Mouse (Mus musculus) embryonic facial prominence, embryonic 14.5 days (tissue): ENCODE measurements around the gene Dvl2. TPM values are rescaled to one million over a fixed set of nuclear protein-coding genes. Genes with fewer than 3 reads are reported as not detected.

Experiments used
- ATAC-seq: fragments of 200-750 bp; cut with Nextera tagmentation; 2 replicates; pipeline ENCODE4 v1.8.0; 2017; ENCODE audit warnings: low read depth, moderate number of reproducible peaks, moderate TSS enrichment
- DNase-seq: peaks from one replicate; pipeline ENCODE4 v3.0.0-alpha.2; 2015; ENCODE audit warnings: low spot score
- H3K27ac ChIP-seq: fragments of 300-500 bp; sonication (generic); replicated peaks from 2 replicates; pipeline ENCODE4 v1.5.1; 2014; ENCODE audit warnings: low read depth, mild to moderate bottlenecking, low read length, moderate library complexity
- H3K27me3 ChIP-seq: fragments of 300-500 bp; sonication (generic); replicated peaks from 2 replicates; pipeline ENCODE4 v1.6.1; 2014; ENCODE audit warnings: low read length; ENCODE audit not compliant: control insufficient read depth, insufficient read depth
- H3K36me3 ChIP-seq: fragments of 300-500 bp; sonication (generic); 2 replicates; pipeline ENCODE4 v1.6.1; 2014; ENCODE audit warnings: low read length, mixed read lengths; ENCODE audit not compliant: control insufficient read depth, insufficient read depth
- H3K4me1 ChIP-seq: fragments of 300-500 bp; sonication (generic); 2 replicates; pipeline ENCODE4 v1.6.1; 2014; ENCODE audit warnings: antibody characterized with exemption, low read length; ENCODE audit not compliant: control insufficient read depth, insufficient read depth
- H3K4me2 ChIP-seq: fragments of 300-500 bp; sonication (generic); 2 replicates; pipeline ENCODE4 v1.6.1; 2014; ENCODE audit warnings: low read depth, mild to moderate bottlenecking, low read length, moderate library complexity, mixed read lengths
- H3K4me3 ChIP-seq: fragments of 300-500 bp; sonication (generic); 2 replicates; pipeline ENCODE4 v1.5.1; 2014; ENCODE audit warnings: low read depth, mild to moderate bottlenecking, low read length
- H3K9ac ChIP-seq: fragments of 300-500 bp; sonication (generic); 2 replicates; pipeline ENCODE4 v1.6.1; 2014; ENCODE audit warnings: low read depth, mild to moderate bottlenecking, low read length, moderate library complexity, mixed read lengths
- H3K9me3 ChIP-seq: fragments of 300-500 bp; sonication (generic); 2 replicates; pipeline ENCODE4 v1.6.1; 2016; ENCODE audit warnings: low read length; ENCODE audit not compliant: control insufficient read depth
- WGBS: fragments of 180-500 bp; shearing (Covaris S2); extraction: QIAGEN DNeasy Blood & Tissue Kit; methylation state at CpG from one replicate; pipeline ENCODE4 v1.1.7; 2014; 5-methylcytosine and 5-hydroxymethylcytosine counted together
- microRNA counts: library from miRNA; unstranded; fragments of <30 nt; microRNA quantifications from one replicate; lab custom pipeline; 2017
- microRNA-seq: library from miRNA; unstranded; fragments of <30 nt; microRNA quantifications from one replicate; pipeline ENCODE4, GENCODE M21; 2016; ENCODE audit warnings: borderline number of aligned reads
- polyA plus RNA-seq: library from polyadenylated mRNA; unstranded; fragments of >200 nt; fragmentation: Nextera tagmentation; extraction: Ambion mirVana; gene quantifications from 2 replicates; pipeline ENCODE4 v1.2.1, GENCODE M21; 2014

Dvl2 gene
- polyA plus RNA-seq, 1 experiment from 2014 or later, result 30.8 TPM

DNA sequence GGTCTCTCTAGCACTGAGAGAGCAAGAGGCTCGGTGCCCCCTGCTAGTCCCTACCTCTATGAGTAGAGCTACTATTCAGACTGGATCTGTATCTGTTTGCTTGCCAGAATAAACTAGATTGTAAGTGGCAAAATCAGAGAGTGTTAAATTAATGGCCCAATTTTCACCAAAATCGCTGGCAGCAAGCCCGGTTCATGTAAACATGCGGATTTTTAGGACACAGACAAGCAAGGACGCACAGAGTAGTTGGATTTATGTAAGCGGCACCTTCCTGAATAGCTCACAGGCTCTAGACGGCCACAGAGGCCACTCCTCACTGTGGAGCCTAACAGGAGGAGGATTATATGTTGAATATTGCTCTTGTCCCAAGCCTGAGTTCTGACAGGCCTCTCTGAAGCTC is 52.8 kb downstream of the Dvl2 start:
- Histone ChIP-seq H3K4me2 (no peak overlapping the region), H3K27ac (no peak overlapping the region)
- WGBS, result 63% methylated on average over 7 of the region's 7 CpGs

DNA sequence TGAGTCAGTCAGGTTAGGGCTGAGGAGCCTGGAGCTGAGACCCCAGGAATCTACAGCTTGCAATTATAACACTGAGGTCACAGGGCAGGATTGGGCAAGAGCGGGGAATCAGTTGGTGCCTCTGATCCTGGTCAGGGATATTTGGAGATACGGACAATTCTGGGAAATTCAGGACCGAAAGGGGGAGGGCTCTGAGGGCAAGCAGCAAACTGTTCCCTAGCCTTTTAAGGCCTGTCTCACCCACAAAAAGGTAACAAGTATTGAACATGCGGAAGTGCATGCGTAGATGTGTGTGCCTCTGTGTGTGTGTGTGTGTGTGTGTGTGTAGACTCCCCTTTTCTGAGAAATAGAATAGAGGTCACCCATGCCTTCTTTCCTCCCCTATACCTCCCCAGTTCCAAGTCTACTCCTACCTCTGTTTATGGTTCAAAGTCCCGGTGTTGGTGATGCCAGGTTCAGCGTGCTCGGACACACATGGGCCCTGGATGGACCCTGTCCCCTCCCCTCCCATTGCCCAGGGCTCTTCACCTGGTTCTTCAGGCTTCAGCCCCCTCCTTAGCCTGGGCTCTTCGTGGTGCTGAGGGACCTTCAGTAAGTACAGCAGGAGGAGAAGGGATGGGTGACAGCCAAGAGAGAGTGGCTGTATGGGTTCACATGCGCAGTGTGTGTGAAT is 53.6 kb downstream of the Dvl2 start, which contains the start of gene Asgr1:
Gene Asgr1 (plus strand): TSS at position 188 of the 673 bp plus-strand sequence.
- no peaks in the 10 kb centered on the region for H3K36me3 ChIP-seq
- no peak within 1 kb of the TSS for H3K4me2 ChIP-seq
- WGBS, result 83% methylated on average over 10 of the region's 10 CpGs
- H3K9me3 ChIP-seq, result no peaks in the 10 kb centered on the region
- no peak within 1 kb of the TSS for H3K9ac ChIP-seq
- DNase-seq, result no peak
- no peaks in the 10 kb centered on the region for H3K27me3 ChIP-seq
- H3K27ac ChIP-seq, result no peak within 1 kb of the TSS
- H3K4me1 ChIP-seq, result no peaks in the 10 kb centered on the region
- H3K4me3 ChIP-seq, result no peak within 1 kb of the TSS
- no peak for ATAC-seq

More for the DNA sequence above, 52.8 kb downstream of the Dvl2 start:
- ATAC-seq, result no peak
- Histone ChIP-seq H3K4me1 (no peaks in the 10 kb centered on the region), H3K27me3 (no peaks in the 10 kb centered on the region), H3K9ac (no peak overlapping the region), H3K9me3 (no peaks in the 10 kb centered on the region), H3K4me3 (no peak overlapping the region), H3K36me3 (no peaks in the 10 kb centered on the region)
- DNase-seq, result no peak

DNA sequence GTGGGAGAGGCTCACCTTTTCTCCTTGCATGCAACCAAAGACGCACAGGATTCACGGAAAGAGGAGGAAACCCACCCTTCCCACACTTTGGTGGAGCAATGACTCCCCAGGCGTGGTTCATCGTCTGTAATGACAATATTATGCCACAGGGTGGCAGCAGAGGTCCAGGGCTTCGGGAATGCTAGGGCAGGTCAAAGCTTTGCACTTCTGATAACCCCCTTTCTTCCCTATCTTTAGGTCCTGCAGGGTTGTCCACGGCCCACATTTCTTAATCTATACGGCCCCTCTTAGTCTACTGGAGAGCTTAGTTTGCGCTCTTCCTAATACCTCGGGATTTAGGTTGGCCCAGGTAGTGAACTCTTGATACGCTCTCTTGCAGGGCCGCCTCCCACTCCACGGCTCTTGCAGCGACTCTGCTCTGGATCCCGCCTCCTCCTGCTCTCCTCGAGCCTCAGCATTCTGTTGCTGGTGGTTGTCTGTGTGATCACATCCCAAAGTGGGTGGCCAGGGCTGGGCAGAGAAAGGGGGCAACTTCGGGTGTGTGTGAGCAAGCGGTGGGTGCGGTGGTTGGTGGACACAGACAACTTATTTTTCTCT is 55.3 kb downstream of the Dvl2 start:
- no peaks in the 10 kb centered on the region for H3K4me1 ChIP-seq
- ATAC-seq (peak; percentile 63), DNase-seq (peak; percentile 39)
- no peaks in the 10 kb centered on the region for H3K36me3 ChIP-seq
- no peaks in the 10 kb centered on the region for H3K9me3 ChIP-seq
- H3K4me2 ChIP-seq, result peak overlapping the region; percentile 21
- 0 out of 2 replicates have a peak overlapping the region, but pooled peaks have one; percentile 25 for H3K9ac ChIP-seq
- no peaks in the 10 kb centered on the region for H3K27me3 ChIP-seq
- no peak overlapping the region for H3K4me3 ChIP-seq
- 28% methylated on average over 16 of the region's 18 CpGs for WGBS
- H3K27ac ChIP-seq, result no peak overlapping the region

DNA sequence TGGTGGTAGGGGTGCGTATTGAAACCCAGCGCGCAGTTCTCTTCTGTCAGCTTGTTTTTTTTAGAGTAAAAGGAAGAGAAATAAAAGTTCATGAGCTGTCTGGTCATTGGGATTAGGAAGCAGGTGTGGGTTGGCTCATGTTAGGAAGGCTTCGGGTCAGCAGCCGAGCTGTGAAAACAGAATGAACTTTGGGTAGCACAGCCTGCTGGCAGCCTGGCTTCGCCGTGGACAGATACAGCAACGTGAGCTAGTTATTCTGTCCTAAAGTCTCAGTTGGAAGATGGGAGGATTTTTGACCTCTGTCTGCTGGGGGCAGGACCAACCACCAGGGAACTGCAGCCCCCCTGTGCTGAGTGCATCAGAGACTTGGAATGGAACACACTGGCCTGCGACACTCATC is 57.4 kb downstream of the Dvl2 start:
- Histone ChIP-seq H3K4me3 (no peak overlapping the region), H3K4me1 (no peaks in the 10 kb centered on the region), H3K27me3 (no peaks in the 10 kb centered on the region), H3K9me3 (no peaks in the 10 kb centered on the region), H3K27ac (no peak overlapping the region), H3K4me2 (no peak overlapping the region), H3K9ac (no peak overlapping the region), H3K36me3 (no peaks in the 10 kb centered on the region)
- 81% methylated on average over 9 of the region's 9 CpGs for WGBS
- DNase-seq (no peak), ATAC-seq (no peak)

DNA sequence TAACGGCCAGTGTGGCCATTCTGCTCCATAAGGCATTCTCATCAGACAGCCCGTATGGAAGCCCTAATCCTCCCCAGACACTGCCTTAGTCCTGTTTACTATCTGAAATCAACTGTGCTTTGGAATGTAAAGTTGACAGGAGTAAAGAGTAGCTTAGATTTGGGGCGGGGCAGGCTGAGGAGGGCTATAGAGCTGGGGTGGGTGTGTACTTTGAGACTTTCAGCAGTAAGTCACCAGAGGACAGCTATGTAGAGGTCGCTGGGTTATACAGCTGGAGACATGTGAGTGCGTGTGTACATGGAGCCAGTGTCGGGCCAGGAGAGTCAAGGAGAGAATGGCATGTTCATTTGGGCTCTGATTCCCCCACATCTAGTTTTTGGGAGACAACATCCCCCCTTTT is 59.5 kb downstream of the Dvl2 start:
- ATAC-seq (no peak), DNase-seq (no peak)
- 65% methylated on average over 6 of the region's 6 CpGs for WGBS

More for the DNA sequence above, 59.5 kb downstream of the Dvl2 start:
- H3K36me3 ChIP-seq, result no peaks in the 10 kb centered on the region
- H3K4me3 ChIP-seq, result no peak overlapping the region
- H3K27ac ChIP-seq, result no peak overlapping the region
- H3K9me3 ChIP-seq, result no peaks in the 10 kb centered on the region
- H3K9ac ChIP-seq, result no peak overlapping the region
- no peaks in the 10 kb centered on the region for H3K27me3 ChIP-seq
- H3K4me2 ChIP-seq, result no peak overlapping the region
- no peaks in the 10 kb centered on the region for H3K4me1 ChIP-seq

MicroRNAs encoded within 50 kb of the gene (microRNA counts, 519-probe panel; counts per million panel counts)
- microRNA mmu-miR-324-3p (lab: Ali Mortazavi, UCI) (19.3 counts per million), microRNA mmu-miR-324-5p (lab: Ali Mortazavi, UCI) (2,736 counts per million, percentile 58 among the panel's probes with 10 or more counts)

Small RNAs within 50 kb of the gene (microRNA-seq; reads per million reads assigned to microRNA genes)
- gene Gm44349, result not detected
- gene Mir324, result 2,202 reads per million, percentile 82 among the genes with 10 or more reads in this experiment

Other genes with a start within 250 kb of the Dvl2 start
- gene Polr2a, start 242.0 kb upstream of the Dvl2 start, polyA plus RNA-seq, result 39.3 and 39.7 TPM in 2 replicates
- gene Slc35g3, start 238.6 kb upstream of the Dvl2 start, polyA plus RNA-seq, result 0.12 TPM in 1 of 2 replicates, not detected in the other
- 3.5 and 3.9 TPM in 2 replicates for gene Zbtb4, start 234.7 kb upstream of the Dvl2 start, polyA plus RNA-seq
- 28.4 and 29.4 TPM in 2 replicates for gene Chrnb1, start 204.7 kb upstream of the Dvl2 start, polyA plus RNA-seq
- 2.3 and 3.3 TPM in 2 replicates for gene Fgf11, start 198.7 kb upstream of the Dvl2 start, polyA plus RNA-seq
- 4.1 and 4.3 TPM in 2 replicates for gene Tmem102, start 195.0 kb upstream of the Dvl2 start, polyA plus RNA-seq
- gene Gm39566, start 185.3 kb upstream of the Dvl2 start, polyA plus RNA-seq, result not detected in 2 replicates
- gene Spem2, start 182.1 kb upstream of the Dvl2 start, polyA plus RNA-seq, result not detected in 2 replicates
- 0.26 TPM in 1 of 2 replicates, not detected in the other for gene Spem1, start 178.4 kb upstream of the Dvl2 start, polyA plus RNA-seq
- 8.3 and 10.6 TPM in 2 replicates for gene Nlgn2, start 162.8 kb upstream of the Dvl2 start, polyA plus RNA-seq
- 379 and 388 TPM in 2 replicates for gene Tmem256, start 162.1 kb upstream of the Dvl2 start, polyA plus RNA-seq
- 102 and 121 TPM in 2 replicates for gene Plscr3, start 154.2 kb upstream of the Dvl2 start, polyA plus RNA-seq
- 3.2 and 3.7 TPM in 2 replicates for gene Tnk1, start 141.9 kb upstream of the Dvl2 start, polyA plus RNA-seq
- gene Tmem95, start 122.6 kb upstream of the Dvl2 start, polyA plus RNA-seq, result not detected in 2 replicates
- gene Kctd11, start 119.2 kb upstream of the Dvl2 start, polyA plus RNA-seq, result 5.9 and 7.2 TPM in 2 replicates
- gene Acap1, start 105.1 kb upstream of the Dvl2 start, polyA plus RNA-seq, result 1.5 and 2.1 TPM in 2 replicates
- gene 2810408A11Rik, start 99.6 kb upstream of the Dvl2 start, polyA plus RNA-seq, result 5.7 and 8.3 TPM in 2 replicates
- gene Neurl4, start 99.5 kb upstream of the Dvl2 start, polyA plus RNA-seq, result 10.1 and 10.3 TPM in 2 replicates
- gene Gps2, start 86.7 kb upstream of the Dvl2 start, polyA plus RNA-seq, result 55.0 and 57.2 TPM in 2 replicates
- gene Eif5a, start 78.6 kb upstream of the Dvl2 start, polyA plus RNA-seq, result 1,503 and 1,606 TPM in 2 replicates
- gene Ybx2, start 64.8 kb upstream of the Dvl2 start, polyA plus RNA-seq, result 2.9 and 4.2 TPM in 2 replicates
- 16.9 and 20.8 TPM in 2 replicates for gene Slc2a4, start 52.4 kb upstream of the Dvl2 start, polyA plus RNA-seq
- 22.3 and 23.7 TPM in 2 replicates for gene Cldn7, start 35.8 kb upstream of the Dvl2 start, polyA plus RNA-seq
- gene Ctdnep1, start 19.4 kb upstream of the Dvl2 start, polyA plus RNA-seq, result 37.4 and 39.2 TPM in 2 replicates
- 109 and 116 TPM in 2 replicates for gene Elp5, start 18.1 kb upstream of the Dvl2 start, polyA plus RNA-seq
- gene Gabarap, start 9.5 kb upstream of the Dvl2 start, polyA plus RNA-seq, result 577 and 590 TPM in 2 replicates
- gene Phf23, start 4.8 kb upstream of the Dvl2 start, polyA plus RNA-seq, result 47.0 and 49.3 TPM in 2 replicates
- gene Acadvl, start 14.8 kb downstream of the Dvl2 start, polyA plus RNA-seq, result 90.0 and 95.5 TPM in 2 replicates
- gene Dlg4, start 16.3 kb downstream of the Dvl2 start, polyA plus RNA-seq, result 7.3 and 8.4 TPM in 2 replicates
- 2.0 and 2.2 TPM in 2 replicates for gene Asgr1, start 53.5 kb downstream of the Dvl2 start, polyA plus RNA-seq
- 0.32 TPM in 1 of 2 replicates, not detected in the other for gene Asgr2, start 92.0 kb downstream of the Dvl2 start, polyA plus RNA-seq
- gene Mgl2, start 129.7 kb downstream of the Dvl2 start, polyA plus RNA-seq, result 0.79 and 2.1 TPM in 2 replicates
- gene Clec10a, start 155.6 kb downstream of the Dvl2 start, polyA plus RNA-seq, result 1.5 and 2.3 TPM in 2 replicates
- 2.9 and 3.0 TPM in 2 replicates for gene Slc16a11, start 212.2 kb downstream of the Dvl2 start, polyA plus RNA-seq
- 4.2 and 5.8 TPM in 2 replicates for gene Slc16a13, start 220.5 kb downstream of the Dvl2 start, polyA plus RNA-seq
- 11.6 and 13.0 TPM in 2 replicates for gene Bcl6b, start 229.2 kb downstream of the Dvl2 start, polyA plus RNA-seq
- 149 and 172 TPM in 2 replicates for gene 0610010K14Rik, start 237.3 kb downstream of the Dvl2 start, polyA plus RNA-seq
- gene Gm21988, start 239.2 kb downstream of the Dvl2 start, polyA plus RNA-seq, result 9.9 and 12.2 TPM in 2 replicates
- 182 and 204 TPM in 2 replicates for gene Rnasek, start 239.2 kb downstream of the Dvl2 start, polyA plus RNA-seq